Mouse (Mus musculus) neural tube, embryonic 11.5 days (tissue): ENCODE measurements around the gene Ppp4r3a. TPM values are rescaled to one million over a fixed set of nuclear protein-coding genes. Genes with fewer than 3 reads are reported as not detected.

ENCODE experiments used
- ATAC-seq: fragments of 200-750 bp; cut with Nextera tagmentation; 2 replicates; pipeline ENCODE4 v1.8.0; 2017; ENCODE audit warnings: moderate number of reproducible peaks, mild to moderate bottlenecking, moderate TSS enrichment, moderate library complexity; ENCODE audit not compliant: insufficient read depth, low FRiP score, low TSS enrichment
- DNase-seq: peaks from one replicate; pipeline ENCODE4 v3.0.0-alpha.2; 2015; ENCODE audit warnings: low spot score
- H3K27ac ChIP-seq: fragments of 300-500 bp; sonication (generic); 2 replicates; pipeline ENCODE4 v1.5.1; 2014; ENCODE audit warnings: low read depth, mild to moderate bottlenecking, low read length
- H3K27me3 ChIP-seq: fragments of 300-500 bp; sonication (generic); 2 replicates; pipeline ENCODE4 v1.6.1; 2014; ENCODE audit warnings: mild to moderate bottlenecking, low read length, mixed read lengths; ENCODE audit not compliant: control insufficient read depth, insufficient read depth
- H3K36me3 ChIP-seq: fragments of 300-500 bp; sonication (generic); 2 replicates; pipeline ENCODE4 v1.6.1; 2014; ENCODE audit warnings: mild to moderate bottlenecking, low read length, moderate library complexity, mixed read lengths; ENCODE audit not compliant: control insufficient read depth, insufficient read depth
- H3K4me1 ChIP-seq: fragments of 300-500 bp; sonication (generic); 2 replicates; pipeline ENCODE4 v1.6.1; 2014; ENCODE audit warnings: low read length, mixed read lengths; ENCODE audit not compliant: control insufficient read depth, insufficient read depth
- H3K4me2 ChIP-seq: fragments of 300-500 bp; sonication (generic); 2 replicates; pipeline ENCODE4 v1.6.1; 2014; ENCODE audit warnings: low read depth, mild to moderate bottlenecking, moderate library complexity
- H3K4me3 ChIP-seq: fragments of 300-500 bp; sonication (generic); 2 replicates; pipeline ENCODE4 v1.5.1; 2014; ENCODE audit warnings: low read depth, low read length
- H3K9ac ChIP-seq: fragments of 300-500 bp; sonication (generic); 2 replicates; pipeline ENCODE4 v1.6.1; 2014; ENCODE audit warnings: mild to moderate bottlenecking, low read length
- H3K9me3 ChIP-seq: fragments of 300-500 bp; sonication (generic); 2 replicates; pipeline ENCODE4 v1.6.1; 2016; ENCODE audit warnings: low read length; ENCODE audit not compliant: control insufficient read depth
- WGBS: fragments of 180-500 bp; shearing (Covaris S2); extraction: QIAGEN DNeasy Blood & Tissue Kit; methylation state at CpG from one replicate; pipeline ENCODE4 v1.1.7; 2014; 5-methylcytosine and 5-hydroxymethylcytosine counted together
- polyA plus RNA-seq: library from polyadenylated mRNA; unstranded; fragments of >200 nt; fragmentation: Nextera tagmentation; extraction: Ambion mirVana; gene quantifications from 2 replicates; pipeline ENCODE4 v1.2.1, GENCODE M21; 2014

Gene Ppp4r3a
- polyA plus RNA-seq, 1 experiment from 2014 or later, result 61.9 TPM

GRCm38 (mm10) chr12:101089955-101090354 is 6.5 kb upstream of the Ppp4r3a start:
- Histone ChIP-seq H3K36me3 (no peaks in the 10 kb centered on the region), H3K4me1 (no peaks in the 10 kb centered on the region), H3K9ac (no peak overlapping the region), H3K4me3 (no peak overlapping the region), H3K4me2 (no peak overlapping the region), H3K27me3 (no peaks in the 10 kb centered on the region), H3K9me3 (no peaks in the 10 kb centered on the region), H3K27ac (no peak overlapping the region)
- DNase-seq, result no peak
- WGBS, result 70% methylated on average over 1 of the region's 1 CpGs
- ATAC-seq, result no peak

GRCm38 (mm10) chr12:101087406-101087805 is 3.9 kb upstream of the Ppp4r3a start:
- Histone ChIP-seq H3K9ac (no peak overlapping the region), H3K9me3 (no peaks in the 10 kb centered on the region), H3K27ac (no peak overlapping the region), H3K4me3 (no peak overlapping the region), H3K4me1 (no peaks in the 10 kb centered on the region), H3K4me2 (no peak overlapping the region), H3K27me3 (no peaks in the 10 kb centered on the region), H3K36me3 (no peaks in the 10 kb centered on the region)
- DNase-seq, result no peak
- no peak for ATAC-seq
- WGBS, result 86% methylated on average over 1 of the region's 1 CpGs

GRCm38 (mm10) chr12:101084881-101085666 is 1.6 kb upstream of the Ppp4r3a start:
- H3K9ac ChIP-seq, result no peak overlapping the region
- H3K27me3 ChIP-seq, result no peaks in the 10 kb centered on the region
- 93% methylated on average over 9 of the region's 9 CpGs for WGBS
- ATAC-seq (no peak), DNase-seq (no peak)
- H3K4me2 ChIP-seq, result no peak overlapping the region; the same call in 1 of the 2 replicates
- no peak overlapping the region for H3K4me3 ChIP-seq
- H3K9me3 ChIP-seq, result no peaks in the 10 kb centered on the region
- H3K27ac ChIP-seq, result no peak overlapping the region
- H3K4me1 ChIP-seq, result peaks cover 5% of the 10 kb centered on the region; the same call in 1 of the 2 replicates
- no peaks in the 10 kb centered on the region for H3K36me3 ChIP-seq

GRCm38 (mm10) chr12:101084237-101084636 is 735 bp upstream of the Ppp4r3a start:
- peak overlapping the region; percentile 99 for H3K9ac ChIP-seq
- H3K36me3 ChIP-seq, result no peaks in the 10 kb centered on the region
- DNase-seq (no peak), ATAC-seq (no peak)
- peaks cover 5% of the 10 kb centered on the region; the same call in 1 of the 2 replicates for H3K4me1 ChIP-seq
- no peaks in the 10 kb centered on the region for H3K27me3 ChIP-seq
- H3K27ac ChIP-seq, result peak overlapping the region; percentile 98; the same call in 1 of the 2 replicates
- H3K4me3 ChIP-seq, result peak overlapping the region; percentile 100
- no peaks in the 10 kb centered on the region for H3K9me3 ChIP-seq
- H3K4me2 ChIP-seq, result peak overlapping the region; percentile 90
- WGBS, result 28% methylated on average over 4 of the region's 4 CpGs

GRCm38 (mm10) chr12:101083839-101084195 is 315 bp upstream of the Ppp4r3a start:
- peak overlapping the region; percentile 100 for H3K4me3 ChIP-seq
- no peaks in the 10 kb centered on the region for H3K27me3 ChIP-seq
- H3K9me3 ChIP-seq, result no peaks in the 10 kb centered on the region
- peak overlapping the region; percentile 98 for H3K27ac ChIP-seq
- peak overlapping the region; percentile 99 for H3K9ac ChIP-seq
- H3K36me3 ChIP-seq, result no peaks in the 10 kb centered on the region
- peak overlapping the region; percentile 90 for H3K4me2 ChIP-seq
- under 1% methylated on average over 23 of the region's 23 CpGs for WGBS
- ATAC-seq, result peak; percentile 76
- no peak for DNase-seq
- H3K4me1 ChIP-seq, result peaks cover 5% of the 10 kb centered on the region; the same call in 1 of the 2 replicates

GRCm38 (mm10) chr12:101082296-101083075 is 1.0 kb downstream of the Ppp4r3a start:
- peak overlapping the region; percentile 100 for H3K4me3 ChIP-seq
- H3K9ac ChIP-seq, result peak overlapping the region; percentile 99
- peak; percentile 16 for ATAC-seq
- H3K4me1 ChIP-seq, result peaks cover 5% of the 10 kb centered on the region; the same call in 1 of the 2 replicates
- peak; percentile 31 for DNase-seq
- under 1% methylated on average over 69 of the region's 69 CpGs for WGBS
- peak overlapping the region; percentile 98 for H3K27ac ChIP-seq
- no peaks in the 10 kb centered on the region for H3K9me3 ChIP-seq
- H3K4me2 ChIP-seq, result peak overlapping the region; percentile 90
- H3K36me3 ChIP-seq, result 0 out of 2 replicates have a peak, but pooled peaks cover 3% of the 10 kb centered on the region
- H3K27me3 ChIP-seq, result no peaks in the 10 kb centered on the region

GRCm38 (mm10) chr12:101077955-101078354 is 5.5 kb downstream of the Ppp4r3a start:
- Histone ChIP-seq H3K27me3 (no peaks in the 10 kb centered on the region), H3K36me3 (0 out of 2 replicates have a peak, but pooled peaks cover 3% of the 10 kb centered on the region), H3K4me3 (no peak overlapping the region), H3K9me3 (no peaks in the 10 kb centered on the region), H3K4me1 (peaks cover 5% of the 10 kb centered on the region; the same call in 1 of the 2 replicates), H3K9ac (no peak overlapping the region), H3K4me2 (no peak overlapping the region), H3K27ac (no peak overlapping the region)
- DNase-seq (no peak), ATAC-seq (no peak)

GRCm38 (mm10) chr12:101075433-101075832 is 8.1 kb downstream of the Ppp4r3a start:
- no peak for DNase-seq
- Histone ChIP-seq H3K9me3 (no peaks in the 10 kb centered on the region), H3K27me3 (no peaks in the 10 kb centered on the region), H3K27ac (no peak overlapping the region), H3K4me1 (no peaks in the 10 kb centered on the region), H3K4me3 (no peak overlapping the region), H3K9ac (no peak overlapping the region), H3K4me2 (no peak overlapping the region), H3K36me3 (0 out of 2 replicates have a peak, but pooled peaks cover 3% of the 10 kb centered on the region)
- ATAC-seq, result no peak
- WGBS, result 79% methylated on average over 3 of the region's 3 CpGs
